Mouse (Mus musculus): ENCODE results near the gene Cfap20.

GRCm38 (mm10) chr8:95397201-95397600, 37.5 kb downstream of the Cfap20 start:
- TF ChIP-seq CTCF (IDR thresholded peaks at IDR 0.05; ENCODE audit: borderline replicate concordance, insufficient read depth, low read depth, low read length) (no peak), POLR2A (IDR thresholded peaks at IDR 0.05; ENCODE audit: borderline replicate concordance, insufficient read depth, low read length) (no peak)
